In the genomic region with DNA sequence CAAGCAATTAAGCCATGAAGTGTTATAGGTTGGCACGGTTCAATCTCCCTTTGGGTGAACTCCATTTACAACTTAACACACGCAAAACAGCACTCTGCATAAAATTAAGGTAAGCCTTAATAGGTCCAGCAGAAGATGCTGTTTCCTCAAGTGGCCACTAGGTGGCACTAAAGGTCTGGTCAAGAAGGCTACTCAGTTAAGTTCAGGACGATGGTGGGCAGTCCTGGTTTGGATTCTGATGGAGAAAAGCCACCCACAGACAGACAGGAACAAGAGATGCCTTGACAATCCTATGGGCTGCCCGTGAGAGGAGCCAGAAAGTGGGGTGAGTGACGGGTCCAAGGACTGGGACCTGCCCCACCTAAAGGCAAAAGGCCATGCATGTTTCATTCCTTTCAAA, we compare ENCODE assay signal across 9 mouse cellular contexts. TPM values are rescaled to one million over a fixed set of nuclear protein-coding genes. Genes with fewer than 3 reads are reported as not detected.
DNase-seq lines count a peak whose midpoint lies in the region; ATAC-seq and TF ChIP-seq lines count a peak whose summit lies in the region.
"Had no signal": no experiment of that assay in that cellular context is flagged by ENCODE, and none has a peak within 500 bp of the region (broad histone marks: within the 10 kb centered on the region; RNA-seq: fewer than 3 reads in every experiment).

No protein-coding gene starts in this region.

- ATAC-seq in hindbrain, postnatal 0 days, result peak; percentile 83
- ATAC-seq in midbrain, embryonic 13.5 days, result peak; percentile 85

- 5% methylated on average over 5 of the region's 5 CpGs for WGBS in hindbrain, postnatal 0 days
- 5% methylated on average over 5 of the region's 5 CpGs for WGBS in midbrain, embryonic 13.5 days
- WGBS in small intestine, adult 2 months, result 7% methylated on average over 5 of the region's 5 CpGs

- no peak overlapping the region for H3K27ac ChIP-seq in hindbrain, postnatal 0 days
- H3K27ac ChIP-seq in midbrain, embryonic 13.5 days, result no peak overlapping the region
- no peak overlapping the region for H3K27ac ChIP-seq in small intestine, adult 2 months (ENCODE audit: insufficient read depth, low read depth, low read length)

- no peaks in the 10 kb centered on the region for H3K9me3 ChIP-seq in hindbrain, postnatal 0 days (ENCODE audit: low read length)
- no peaks in the 10 kb centered on the region for H3K9me3 ChIP-seq in midbrain, embryonic 13.5 days
- H3K9me3 ChIP-seq: megakaryocyte, embryonic 14.5 days had no signal

- no peak overlapping the region for H3K4me2 ChIP-seq in hindbrain, postnatal 0 days (ENCODE audit: low read depth, low read length)
- H3K4me2 ChIP-seq in midbrain, embryonic 13.5 days (replicated peaks), result no peak overlapping the region

- no peaks in the 10 kb centered on the region for H3K36me3 ChIP-seq in hindbrain, postnatal 0 days (ENCODE audit: insufficient read depth, low read length)
- H3K36me3 ChIP-seq in midbrain, embryonic 13.5 days, result no peaks in the 10 kb centered on the region
- no peaks in the 10 kb centered on the region for H3K36me3 ChIP-seq in small intestine, adult 2 months (ENCODE audit: control insufficient read depth, insufficient read depth, low read length)

- DNase-seq in ZHBTc4 (ENCODE audit: low read depth, low spot score), result peak; percentile 89
- DNase-seq in cerebellum, postnatal 14 days, result peak; percentile 86 to 91
- peak; percentile 65 to 66 for DNase-seq in frontal cortex, postnatal 36 days (ENCODE audit: low spot score in 2 of 2)
- DNase-seq in hindbrain, postnatal 0 days (ENCODE audit: low spot score), result peak; percentile 92
- peak; percentile 74 to 81 for DNase-seq in left cerebral cortex, postnatal 14 days (ENCODE audit: low spot score in 2 of 2)
- DNase-seq in yolk sac, embryonic 10.5 days (ENCODE audit: low spot score), result peak; percentile 53

- no peak for TF ChIP-seq POLR2A in small intestine, adult 2 months (IDR thresholded peaks at IDR 0.05; ENCODE audit: low read depth, low read length)

- H3K4me3 ChIP-seq in hindbrain, postnatal 0 days (ENCODE audit: low read length), result no peak overlapping the region
- H3K4me3 ChIP-seq in midbrain, embryonic 13.5 days (replicated peaks), result no peak overlapping the region
- H3K4me3 ChIP-seq in small intestine, adult 2 months (ENCODE audit: low read depth, low read length), result no peak overlapping the region
- H3K4me3 ChIP-seq: megakaryocyte, embryonic 14.5 days had no signal

- no peak overlapping the region for H3K9ac ChIP-seq in hindbrain, postnatal 0 days (replicated peaks; ENCODE audit: low read length)
- H3K9ac ChIP-seq in midbrain, embryonic 13.5 days (replicated peaks), result no peak overlapping the region

- intact Hi-C loops in left cerebral cortex, postnatal 14 days (cut with DNase I), result loop anchor here (5.0 kb wide), 1 partner anchor 134 kb away; no protein-coding TSS in a partner anchor

- peak; percentile 98 for TF ChIP-seq CTCF in hindbrain, postnatal 0 days (IDR thresholded peaks at IDR 0.05; ENCODE audit: low read depth)
- TF ChIP-seq CTCF in small intestine, adult 2 months (IDR thresholded peaks at IDR 0.05; ENCODE audit: extremely low read depth, insufficient read length, insufficient replicate concordance, low read depth, low read length), result peak; percentile 63; the same call in 1 of the 2 replicates

- H3K4me1 ChIP-seq in hindbrain, postnatal 0 days (ENCODE audit: insufficient read depth, low read length), result no peaks in the 10 kb centered on the region
- no peaks in the 10 kb centered on the region for H3K4me1 ChIP-seq in midbrain, embryonic 13.5 days (replicated peaks)
- H3K4me1 ChIP-seq in small intestine, adult 2 months (ENCODE audit: control insufficient read depth, insufficient read depth, insufficient read length, low read length), result no peaks in the 10 kb centered on the region

- no peaks in the 10 kb centered on the region for H3K27me3 ChIP-seq in hindbrain, postnatal 0 days (ENCODE audit: insufficient read depth, low read length)
- H3K27me3 ChIP-seq in midbrain, embryonic 13.5 days, result 0 out of 2 replicates have a peak, but pooled peaks cover 3% of the 10 kb centered on the region
- no peaks in the 10 kb centered on the region for H3K27me3 ChIP-seq in small intestine, adult 2 months (ENCODE audit: control insufficient read depth, insufficient read depth, low read length)

RNA-seq across cellular contexts. Expression of gene Dnmt3l, which starts 13.6 kb away (rescaled TPM):
- 0.63 TPM in 1 of 2 replicates, not detected in the other for total RNA-seq in hindbrain, postnatal 0 days (2014; rRNA removed)
- 0.13 and 0.44 TPM in 2 replicates for polyA plus RNA-seq in hindbrain, postnatal 0 days (2015; fragmentation: Nextera tagmentation; extraction: Ambion mirVana)
- total RNA-seq in left cerebral cortex, postnatal 14 days (2021), result under 1 TPM in 1 of 2 experiments, not detected in 1; 0.33 TPM
- not detected in 2 replicates for polyA plus RNA-seq in midbrain, embryonic 13.5 days (2015; fragmentation: Nextera tagmentation; extraction: Ambion mirVana)
- polyA plus RNA-seq in small intestine, adult 2 months (2012; rRNA removed), result 0.86 and 1.1 TPM in 2 replicates

RNA-seq across cellular contexts. Expression of gene Aire, which starts 15.3 kb away (rescaled TPM):
- 0.14 and 0.99 TPM in 2 replicates for total RNA-seq in hindbrain, postnatal 0 days (2014; rRNA removed)
- polyA plus RNA-seq in hindbrain, postnatal 0 days (2015; fragmentation: Nextera tagmentation; extraction: Ambion mirVana), result 0.05 and 0.30 TPM in 2 replicates
- total RNA-seq in left cerebral cortex, postnatal 14 days (2021), result under 1 TPM in 1 of 2 experiments, not detected in 1; 0.27 TPM
- polyA plus RNA-seq in midbrain, embryonic 13.5 days (2015; fragmentation: Nextera tagmentation; extraction: Ambion mirVana), result 0.10 and 0.24 TPM in 2 replicates
- polyA plus RNA-seq in small intestine, adult 2 months (2012; rRNA removed), result 0.27 and 0.34 TPM in 2 replicates

RNA-seq across cellular contexts. Expression of gene Pfkl, which starts 18.2 kb away (rescaled TPM):
- total RNA-seq in hindbrain, postnatal 0 days (2014; rRNA removed), result 183 and 208 TPM in 2 replicates
- 96.5 and 101 TPM in 2 replicates for polyA plus RNA-seq in hindbrain, postnatal 0 days (2015; fragmentation: Nextera tagmentation; extraction: Ambion mirVana)
- 100 to 1,000 TPM; 117 to 120 TPM for total RNA-seq in left cerebral cortex, postnatal 14 days (2021)
- polyA plus RNA-seq in midbrain, embryonic 13.5 days (2015; fragmentation: Nextera tagmentation; extraction: Ambion mirVana), result 96.9 and 106 TPM in 2 replicates
- polyA plus RNA-seq in small intestine, adult 2 months (2012; rRNA removed), result 31.2 and 39.0 TPM in 2 replicates

RNA-seq across cellular contexts. Expression of gene Icosl, which starts 41.0 kb away (rescaled TPM):
- total RNA-seq in hindbrain, postnatal 0 days (2014; rRNA removed), result 5.1 and 5.3 TPM in 2 replicates
- 1.7 and 1.8 TPM in 2 replicates for polyA plus RNA-seq in hindbrain, postnatal 0 days (2015; fragmentation: Nextera tagmentation; extraction: Ambion mirVana)
- 1 to 10 TPM; 1.4 to 1.9 TPM for total RNA-seq in left cerebral cortex, postnatal 14 days (2021)
- 0.52 and 0.82 TPM in 2 replicates for polyA plus RNA-seq in midbrain, embryonic 13.5 days (2015; fragmentation: Nextera tagmentation; extraction: Ambion mirVana)
- polyA plus RNA-seq in small intestine, adult 2 months (2012; rRNA removed), result 6.8 and 9.7 TPM in 2 replicates

RNA-seq across cellular contexts. Expression of gene 1810043G02Rik, which starts 49.8 kb away (rescaled TPM):
- 72.0 and 75.7 TPM in 2 replicates for total RNA-seq in hindbrain, postnatal 0 days (2014; rRNA removed)
- 58.5 and 60.4 TPM in 2 replicates for polyA plus RNA-seq in hindbrain, postnatal 0 days (2015; fragmentation: Nextera tagmentation; extraction: Ambion mirVana)
- total RNA-seq in left cerebral cortex, postnatal 14 days (2021), result 10 to 100 TPM; 33.0 to 37.4 TPM
- polyA plus RNA-seq in midbrain, embryonic 13.5 days (2015; fragmentation: Nextera tagmentation; extraction: Ambion mirVana), result 32.4 and 36.8 TPM in 2 replicates
- 11.0 and 14.6 TPM in 2 replicates for polyA plus RNA-seq in small intestine, adult 2 months (2012; rRNA removed)
